Mouse (Mus musculus): ENCODE results near the gene B4galt1.

- TF ChIP-seq POLR2A (IDR thresholded peaks at IDR 0.05; ENCODE audit: borderline replicate concordance, insufficient read depth, low read length), result no peak
- no peak for TF ChIP-seq CTCF (IDR thresholded peaks at IDR 0.05; ENCODE audit: borderline replicate concordance, insufficient read depth, low read depth, low read length)
Measured at GRCm38 (mm10) chr4:40852249-40852781, 1.5 kb downstream of the B4galt1 start.
